Mouse (Mus musculus) R1 (cell line): ENCODE measurements around the gene Hivep2.

Experiments used
- DNase-seq: peaks from one replicate; pipeline ENCODE4 v3.0.0-alpha.2; 2018; ENCODE audit warnings: low read depth, low spot score

The Hivep2 gene

GRCm38 (mm10) chr10:14048322-14048915 lies 82.5 kb downstream of the Hivep2 start:
- no peak for DNase-seq

- no peak for DNase-seq
Measured at GRCm38 (mm10) chr10:14048916-14049445, 83.1 kb downstream of the Hivep2 start.

- DNase-seq: no peak
Measured at GRCm38 (mm10) chr10:14049686-14050085, 83.8 kb downstream of the Hivep2 start.

GRCm38 (mm10) chr10:14050586-14050985 lies 84.7 kb downstream of the Hivep2 start:
- DNase-seq: no peak

GRCm38 (mm10) chr10:14052109-14052689 lies 86.3 kb downstream of the Hivep2 start:
- no peak for DNase-seq

DNA sequence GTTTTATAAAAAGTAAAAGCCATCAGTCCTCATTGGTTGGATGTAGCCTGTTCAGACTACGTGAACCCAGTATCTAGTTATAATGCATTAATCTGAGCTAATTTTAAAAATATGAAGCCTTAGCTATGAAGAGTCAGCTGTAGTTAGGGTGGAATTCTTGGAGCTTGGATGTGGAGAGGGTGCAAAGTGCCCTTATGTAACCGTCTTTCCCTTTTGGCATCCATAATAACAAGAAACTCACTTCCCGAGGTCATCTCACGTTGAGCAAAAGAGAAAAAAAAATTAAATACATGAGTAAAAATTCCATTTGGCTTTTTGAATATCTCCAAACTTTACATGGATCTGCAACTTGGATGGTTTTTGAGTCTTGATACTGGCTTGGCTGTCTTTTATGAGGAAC lies 89.0 kb downstream of the Hivep2 start:
- DNase-seq: no peak

GRCm38 (mm10) chr10:14055533-14055981 lies 89.7 kb downstream of the Hivep2 start:
- no peak for DNase-seq

- DNase-seq: no peak
Measured at GRCm38 (mm10) chr10:14056057-14056456, 90.2 kb downstream of the Hivep2 start.

DNA sequence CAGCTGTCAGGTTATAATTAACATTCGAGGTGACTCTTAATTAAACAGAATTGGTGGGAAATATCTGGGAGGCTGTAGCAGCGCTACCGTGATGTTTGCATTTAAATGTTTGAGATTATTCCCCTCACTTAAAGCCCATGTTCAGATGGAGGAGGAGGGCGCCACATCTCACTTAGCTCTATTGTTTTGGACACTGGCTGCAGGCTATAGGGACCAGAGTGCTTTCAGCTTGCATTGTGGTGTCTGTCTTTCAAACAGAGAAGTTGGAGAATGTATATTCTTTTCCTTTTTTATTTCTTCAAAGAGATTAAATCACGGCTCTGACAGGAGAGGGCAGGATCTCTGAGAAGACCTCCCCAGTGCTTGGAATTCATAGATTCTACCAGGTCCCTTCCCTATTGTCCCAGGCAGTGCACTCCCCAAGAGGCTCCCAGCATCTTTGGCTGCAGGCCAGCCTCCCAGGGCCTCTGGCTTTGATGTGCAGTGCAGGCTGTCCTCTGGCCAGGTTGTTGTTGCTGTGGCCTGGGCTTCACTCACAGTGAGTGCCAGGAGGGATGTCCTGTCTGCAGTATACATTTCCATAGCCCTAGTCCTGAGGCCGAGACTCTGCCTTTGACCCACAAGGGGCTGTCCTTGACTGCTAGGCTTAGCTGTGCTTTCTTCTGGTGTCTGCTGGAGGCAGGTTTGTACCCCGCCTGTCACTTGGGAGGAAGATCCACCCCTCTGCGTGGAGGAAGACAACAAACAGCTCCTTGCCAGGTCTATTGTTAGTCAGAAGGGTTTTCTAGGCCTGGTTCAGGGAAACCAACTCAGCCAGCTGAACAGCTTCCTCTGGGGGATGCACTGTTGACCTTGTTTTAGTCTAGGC lies 90.9 kb downstream of the Hivep2 start:
- DNase-seq: peak; percentile 72

DNA sequence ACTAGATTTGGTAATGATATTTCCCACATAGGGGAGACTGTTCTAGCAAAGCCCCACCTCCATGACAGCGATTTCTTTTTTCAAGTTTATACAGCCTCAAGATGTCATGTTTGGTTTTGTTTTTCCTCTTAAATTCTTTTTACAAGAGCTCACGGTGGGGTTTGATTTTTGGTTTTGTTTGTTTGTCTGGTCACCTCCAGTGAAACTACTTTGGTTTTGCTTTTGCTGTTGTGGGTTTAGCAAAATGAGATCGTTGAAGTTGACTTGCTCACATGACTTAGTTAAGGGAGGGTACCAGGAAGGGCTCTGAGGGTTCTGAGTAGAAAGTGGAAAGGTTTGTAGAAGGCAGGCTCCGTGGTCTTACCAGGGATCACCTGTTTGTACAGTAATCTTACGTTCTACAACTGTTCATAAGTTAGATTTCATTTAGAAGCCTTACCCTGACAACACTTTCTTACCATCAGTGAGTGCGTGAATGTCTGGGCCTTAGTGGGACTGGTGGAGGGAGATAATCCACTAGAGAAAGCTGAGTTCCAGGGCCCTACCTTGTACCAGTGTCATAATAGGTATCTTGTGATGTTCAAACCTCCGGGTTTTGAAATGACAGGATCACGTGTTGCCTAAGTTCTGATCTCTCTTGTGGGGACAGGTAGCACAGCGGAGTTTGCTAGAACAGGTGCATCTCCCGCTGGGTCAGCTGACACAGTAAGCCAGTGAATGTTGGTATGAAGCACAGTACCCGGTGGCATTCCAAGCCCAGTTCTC lies 92.1 kb downstream of the Hivep2 start:
- DNase-seq: no peak

- DNase-seq: no peak
Measured at GRCm38 (mm10) chr10:14058742-14059141, 92.9 kb downstream of the Hivep2 start.

DNA sequence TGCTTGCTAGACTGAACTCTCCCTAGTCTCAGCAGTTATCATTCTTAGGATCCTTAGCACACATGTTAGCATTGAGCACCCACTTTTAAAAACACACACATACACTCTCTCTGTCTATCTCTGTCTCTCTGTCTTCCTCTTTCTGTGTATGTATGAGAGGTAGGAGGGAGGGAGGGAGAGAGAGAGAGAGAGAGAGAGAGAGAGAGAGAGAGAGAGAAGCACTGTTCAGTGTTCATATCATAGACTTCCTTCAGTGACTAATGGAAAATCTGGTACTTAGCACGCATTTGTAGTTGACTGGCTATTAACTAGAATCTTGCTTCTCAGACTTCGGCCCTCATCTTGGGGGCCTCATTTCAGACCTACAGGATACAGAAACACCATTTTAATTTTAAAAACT lies 93.7 kb downstream of the Hivep2 start:
- no peak for DNase-seq

DNA sequence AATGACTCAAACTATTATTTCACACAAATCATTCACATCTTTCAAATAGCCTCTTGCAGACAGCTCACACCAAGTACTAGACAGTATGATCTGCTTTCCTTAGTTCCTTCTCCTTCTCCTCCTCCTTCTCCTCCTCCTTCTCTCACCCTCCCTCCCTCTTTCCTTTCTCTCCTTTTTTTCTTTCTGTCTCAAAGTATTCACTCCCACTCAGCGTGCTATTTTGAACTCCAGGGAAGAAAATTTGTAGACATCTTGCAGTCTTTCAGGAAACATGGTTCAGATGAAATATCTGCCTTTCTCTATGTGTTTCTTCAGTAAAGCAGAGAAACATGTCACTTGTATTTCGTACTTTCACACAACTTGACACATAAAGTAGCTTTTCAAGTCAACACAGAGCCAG lies 94.4 kb downstream of the Hivep2 start:
- no peak for DNase-seq

- no peak for DNase-seq
Measured at GRCm38 (mm10) chr10:14063226-14063625, 97.4 kb downstream of the Hivep2 start.

DNA sequence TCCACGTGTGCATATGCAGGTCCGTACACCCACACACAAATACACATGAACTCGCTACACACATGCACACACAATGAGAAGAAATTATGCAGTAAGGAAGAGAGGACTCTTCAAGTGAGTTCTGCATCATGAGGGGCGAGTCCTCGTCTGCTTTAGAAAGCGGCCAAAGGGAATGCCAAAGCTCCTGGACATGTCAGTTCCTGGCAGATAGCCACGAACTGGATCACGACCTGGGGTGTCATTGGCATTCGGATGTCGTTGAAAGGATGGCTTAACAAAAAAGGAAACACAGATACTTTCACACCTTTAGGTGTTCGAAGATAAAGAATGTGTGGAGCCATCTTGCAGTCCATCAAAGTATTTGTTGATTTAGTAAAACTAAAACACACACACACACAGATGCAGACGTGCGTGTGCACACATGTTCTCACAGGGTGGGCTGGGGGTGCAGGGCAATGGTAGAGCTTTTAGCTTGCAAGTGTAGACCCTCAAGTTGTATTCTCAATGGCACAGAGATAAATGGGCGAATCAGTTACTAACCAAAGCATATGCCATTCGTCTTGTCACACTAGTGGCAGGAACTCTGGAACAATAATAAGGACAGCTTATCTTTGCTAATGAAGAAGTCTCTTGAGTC lies 99.0 kb downstream of the Hivep2 start:
- no peak for DNase-seq

DNA sequence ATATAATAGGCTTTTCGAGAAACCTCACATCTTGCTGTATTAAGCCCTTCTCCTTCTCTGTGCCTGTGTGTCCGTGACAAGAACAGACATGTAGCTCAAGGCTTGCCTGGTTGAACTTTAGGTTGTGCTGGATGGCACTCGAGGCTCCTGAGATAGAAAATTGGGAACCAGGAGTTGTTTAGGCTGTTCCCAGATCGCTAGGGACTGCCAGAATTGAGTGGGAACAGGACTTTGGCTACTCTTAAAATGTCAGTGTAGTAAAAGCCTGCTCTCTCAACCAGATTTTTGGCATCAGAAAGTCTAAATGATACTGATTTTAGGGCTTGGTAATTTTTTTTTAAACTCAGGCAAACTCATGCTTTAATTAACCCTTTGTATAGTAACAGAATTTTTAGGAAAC lies 101.9 kb downstream of the Hivep2 start:
- no peak for DNase-seq

GRCm38 (mm10) chr10:14070498-14071079 lies 104.7 kb downstream of the Hivep2 start:
- no peak for DNase-seq

GRCm38 (mm10) chr10:14072504-14072903 lies 106.6 kb downstream of the Hivep2 start:
- no peak for DNase-seq

DNA sequence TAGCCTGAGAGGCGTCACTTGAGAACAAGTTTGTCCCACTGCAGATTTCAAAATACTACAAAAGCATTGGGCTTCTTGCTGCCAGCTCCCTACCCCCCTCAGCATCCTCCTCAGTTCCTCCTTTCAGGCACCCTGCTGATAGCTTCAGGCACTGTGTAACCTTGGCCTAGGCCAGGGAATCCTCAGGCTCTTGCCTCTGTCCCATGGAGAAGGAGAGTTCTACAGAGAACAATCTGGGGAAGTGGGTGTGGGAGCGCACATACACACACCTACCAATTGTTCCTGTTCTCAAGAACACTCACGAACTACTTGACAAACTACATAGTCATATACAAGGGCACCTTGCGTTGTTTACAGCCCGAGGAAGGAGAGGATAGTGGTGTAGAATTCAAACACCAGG lies 109.9 kb downstream of the Hivep2 start:
- DNase-seq: peak; percentile 83

DNA sequence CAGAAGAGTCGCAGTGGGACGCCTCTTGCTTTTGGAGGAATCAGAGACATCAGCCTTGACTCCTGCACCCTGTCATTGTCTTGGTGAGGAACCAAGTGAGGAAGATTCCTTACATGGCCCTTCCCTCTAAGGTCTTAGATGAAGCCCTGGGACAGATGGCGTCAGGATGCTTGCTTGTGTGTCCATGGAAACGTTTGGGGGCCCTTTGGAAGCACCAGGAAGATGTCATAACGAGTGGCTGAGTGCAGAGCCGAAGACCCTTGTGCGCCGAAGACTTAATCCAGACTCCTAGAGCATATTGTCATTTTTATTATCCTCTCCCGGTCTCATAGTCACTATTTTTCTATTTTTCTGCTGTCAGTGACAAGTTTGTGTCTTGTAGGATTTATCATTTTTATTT lies 111.0 kb downstream of the Hivep2 start:
- DNase-seq: no peak

DNA sequence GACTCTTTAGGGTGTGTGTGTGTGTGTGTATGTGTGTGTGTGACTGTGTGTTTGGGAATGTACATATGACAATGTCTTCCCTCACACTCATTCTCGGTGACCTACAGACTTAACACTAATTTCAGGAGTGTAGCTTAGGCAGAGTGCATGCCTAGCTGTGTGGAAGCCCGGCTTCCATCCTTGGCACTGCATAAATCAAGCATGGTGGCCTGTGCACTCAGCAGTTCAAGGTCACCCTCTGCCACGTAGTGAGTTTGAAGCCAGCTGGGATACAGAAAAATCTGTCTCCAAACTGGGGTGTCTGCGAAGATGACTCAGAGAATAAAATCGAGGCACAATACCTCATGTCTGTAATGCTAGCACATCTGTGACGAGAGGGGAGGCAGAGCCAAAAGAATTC lies 115.0 kb downstream of the Hivep2 start:
- no peak for DNase-seq
